Mouse (Mus musculus) E14TG2a.4 (cell line): Measurements from ENCODE around the gene Rin2.

Experiments used
- CTCF ChIP-seq: conservative IDR thresholded peaks from 2 replicates; pipeline ENCODE4 v1.5.1; 2014; ENCODE audit warnings: low read length
- POU5F1 ChIP-seq: IDR thresholded peaks from 2 replicates; pipeline ENCODE4 v1.6.1; 2014; ENCODE audit warnings: low read length, borderline replicate concordance

GRCm38 (mm10) chr2:145861193-145862123, 186.4 kb downstream of the Rin2 start:
- TF ChIP-seq CTCF = no peak
- TF ChIP-seq POU5F1 = no peak
